Mouse (Mus musculus): ENCODE measurements at regions not wholly inside any gene's neighbourhood (a gene's known extent, or its start where the extent isn't known, plus 50 kb on each side); places are given as distances from the start of the nearest gene placed in this dataset.
A peak's percentile ranks its signal among the peaks of the same experiment; 100 is the strongest.
"Not testable (repeated sequence)": the region's sequence is repeated elsewhere in the genome, so short reads cannot be mapped to it uniquely, and the experiment has no call there.

DNA sequence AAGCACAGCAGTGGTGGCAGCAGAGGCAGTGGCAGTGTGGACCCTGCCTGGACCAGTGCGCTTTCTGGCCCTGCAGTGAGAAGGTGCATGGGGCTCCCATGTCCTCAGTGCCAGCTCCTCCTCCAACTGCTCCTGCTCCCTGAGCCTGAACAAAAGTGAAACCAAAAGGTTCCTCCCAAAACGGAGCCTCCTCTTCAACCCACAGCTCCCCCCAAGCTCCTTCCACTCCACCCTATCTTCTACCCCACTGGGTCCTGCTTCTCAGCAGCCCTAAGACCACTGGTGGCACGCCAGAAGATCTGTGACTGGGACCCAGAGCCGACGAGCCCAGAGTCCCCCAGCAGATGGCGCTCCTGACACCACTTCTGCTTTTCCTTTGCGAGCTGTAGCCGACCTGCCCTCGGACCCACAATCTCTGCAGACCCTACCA, 63.5 kb upstream of the Fcho1 start:
- not testable (repeated sequence) for H3K9me3 ChIP-seq; H3K27me3 ChIP-seq; H3K9ac ChIP-seq; H3K4me1 ChIP-seq; H3K27ac ChIP-seq; H3K4me2 ChIP-seq; H3K36me3 ChIP-seq (replicated peaks); H3K4me3 ChIP-seq (replicated peaks)
- 23% methylated on average over 6 of the region's 9 CpGs for whole genome bisulfite sequencing
- ATAC-seq (ENCODE audit: low FRiP score), result peak; percentile 36

DNA sequence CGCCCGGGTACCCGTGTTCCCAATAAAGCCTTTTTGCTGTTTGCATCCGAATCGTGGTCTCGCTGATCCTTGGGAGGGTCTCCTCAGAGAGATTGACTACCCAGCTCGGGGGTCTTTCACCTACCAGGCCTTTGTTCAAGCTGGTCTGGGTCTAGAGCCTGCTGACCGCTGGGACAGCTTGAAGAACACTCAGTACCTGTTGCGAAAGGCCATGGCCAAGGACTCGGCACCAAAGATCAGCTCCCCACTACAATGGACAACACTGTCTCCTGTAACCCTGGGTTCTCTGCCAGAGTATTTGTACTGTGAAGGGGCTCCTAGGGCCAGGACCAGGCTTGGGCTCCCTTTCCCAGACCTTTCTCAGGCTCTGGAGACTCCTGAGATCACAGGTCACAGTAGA, 55.1 kb upstream of the Fcho1 start:
- H3K9ac ChIP-seq; H3K4me3 ChIP-seq (replicated peaks); H3K27ac ChIP-seq; H3K4me1 ChIP-seq; H3K4me2 ChIP-seq; H3K9me3 ChIP-seq; H3K36me3 ChIP-seq (replicated peaks); H3K27me3 ChIP-seq; ATAC-seq (ENCODE audit: low FRiP score): not testable (repeated sequence)
- WGBS, result 91% methylated on average over 9 of the region's 10 CpGs

DNA sequence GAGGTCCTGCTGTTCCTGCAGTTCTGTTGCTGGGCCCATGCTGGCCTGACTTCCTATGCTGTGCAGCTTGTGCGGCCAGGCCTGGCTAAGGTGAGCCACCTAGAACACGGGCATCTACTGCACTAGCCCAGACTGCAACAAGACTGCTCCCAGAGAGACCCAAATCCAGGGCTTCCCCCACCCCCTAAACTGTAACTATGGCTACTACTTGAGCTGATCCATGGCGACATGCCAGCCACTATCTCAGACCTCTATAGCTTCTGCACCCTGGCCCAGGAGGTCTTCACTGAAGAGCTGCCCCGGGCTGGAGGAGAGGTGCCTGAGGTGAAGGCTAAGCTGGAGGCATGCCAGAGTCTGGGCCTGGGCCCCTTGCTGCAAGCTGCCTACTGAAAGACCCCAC, 54.3 kb upstream of the Fcho1 start:
- H3K27me3 ChIP-seq; H3K4me1 ChIP-seq; H3K27ac ChIP-seq; H3K4me2 ChIP-seq; H3K36me3 ChIP-seq (replicated peaks); H3K9ac ChIP-seq; H3K9me3 ChIP-seq; ATAC-seq (ENCODE audit: low FRiP score); H3K4me3 ChIP-seq (replicated peaks): not testable (repeated sequence)
- WGBS, result 84% methylated on average over 2 of the region's 4 CpGs

DNA sequence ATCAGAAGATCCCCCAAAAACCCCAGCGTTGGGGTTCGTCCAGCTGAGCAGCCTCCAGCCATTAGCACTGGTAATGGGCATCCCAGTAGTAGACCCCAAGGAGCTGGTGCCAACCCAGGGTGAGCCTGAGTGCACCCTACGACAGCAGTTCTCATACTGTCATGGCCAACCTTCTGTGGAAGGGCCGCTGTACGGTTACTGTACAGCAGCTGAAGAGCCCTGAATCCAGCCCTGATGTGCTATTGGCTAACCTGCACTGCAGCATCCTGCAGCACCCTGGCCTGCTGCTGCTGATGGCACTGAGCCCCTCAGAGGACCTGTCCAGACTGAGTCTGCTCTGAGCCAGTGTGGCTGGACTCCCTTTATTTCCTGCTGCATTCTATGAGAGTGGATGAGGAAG, 53.9 kb upstream of the Fcho1 start:
- H3K9ac ChIP-seq; H3K27me3 ChIP-seq; ATAC-seq (ENCODE audit: low FRiP score): not testable (repeated sequence)

DNA sequence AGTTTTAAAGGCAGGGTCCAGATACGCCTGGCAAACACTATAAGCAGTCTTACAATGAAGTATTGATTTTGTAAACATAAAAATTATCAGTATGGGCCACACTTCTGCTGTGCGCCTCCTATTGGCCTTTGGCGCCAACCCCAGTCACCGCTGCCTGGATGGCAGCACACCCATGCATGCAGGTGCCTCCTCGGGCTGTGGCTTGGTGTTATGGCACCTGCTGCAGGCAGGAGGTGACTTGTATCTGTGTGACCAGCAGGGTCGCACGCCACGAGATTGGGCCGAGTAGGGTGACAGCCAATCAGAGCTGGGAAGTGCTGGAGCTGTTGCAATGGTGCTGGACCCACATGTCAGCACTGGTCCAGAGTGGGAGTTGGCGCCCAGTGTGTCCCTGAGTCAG, 53.4 kb upstream of the Fcho1 start:
- H3K4me1 ChIP-seq, result no peaks in the 10 kb centered on the region
- 83% methylated on average over 10 of the region's 10 CpGs for WGBS
- no peak overlapping the region for H3K4me3 ChIP-seq (replicated peaks)
- H3K9ac ChIP-seq, result no peak overlapping the region
- no peak for ATAC-seq (ENCODE audit: low FRiP score)
- no peaks in the 10 kb centered on the region for H3K36me3 ChIP-seq (replicated peaks)
- H3K9me3 ChIP-seq, result no peaks in the 10 kb centered on the region
- H3K27me3 ChIP-seq, result no peaks in the 10 kb centered on the region
- H3K4me2 ChIP-seq, result no peak overlapping the region
- no peak overlapping the region for H3K27ac ChIP-seq

More for the DNA sequence above, 53.9 kb upstream of the Fcho1 start:
- not testable (repeated sequence) for H3K27ac ChIP-seq; H3K36me3 ChIP-seq (replicated peaks); H3K4me3 ChIP-seq (replicated peaks); H3K4me1 ChIP-seq; H3K4me2 ChIP-seq; H3K9me3 ChIP-seq
- WGBS, result 90% methylated on average over 5 of the region's 5 CpGs
